In genomic region chr13:95833473-95833872, GRCm38 (mm10) we compare ENCODE assay signal across 18 mouse cellular contexts. TPM values are rescaled to one million over a fixed set of nuclear protein-coding genes. Genes with fewer than 3 reads are reported as not detected.
DNase-seq lines count a peak whose midpoint lies in the region; ATAC-seq and TF ChIP-seq lines count a peak whose summit lies in the region.
"Had no signal": no experiment of that assay in that cellular context is flagged by ENCODE, and none has a peak within 500 bp of the region (broad histone marks: within the 10 kb centered on the region; RNA-seq: fewer than 3 reads in every experiment).

No protein-coding gene starts in this region.

- WGBS in hindbrain, postnatal 0 days, result 84% methylated on average over 6 of the region's 6 CpGs
- WGBS in hindbrain, embryonic 16.5 days, result 88% methylated on average over 6 of the region's 6 CpGs
- WGBS in intestine, postnatal 0 days, result 40% methylated on average over 6 of the region's 6 CpGs
- 73% methylated on average over 6 of the region's 6 CpGs for WGBS in limb, embryonic 15.5 days
- 56% methylated on average over 6 of the region's 6 CpGs for WGBS in stomach, postnatal 0 days

- no peak overlapping the region for H3K4me3 ChIP-seq in hindbrain, postnatal 0 days (ENCODE audit: low read length)
- no peak overlapping the region for H3K4me3 ChIP-seq in hindbrain, embryonic 16.5 days (ENCODE audit: low read length)
- H3K4me3 ChIP-seq in intestine, postnatal 0 days (ENCODE audit: low read depth, low read length), result no peak overlapping the region
- H3K4me3 ChIP-seq in limb, embryonic 15.5 days, result no peak overlapping the region
- no peak overlapping the region for H3K4me3 ChIP-seq in stomach, postnatal 0 days (ENCODE audit: low read depth, low read length)
- H3K4me3 ChIP-seq: embryonic facial prominence, embryonic 12.5 days; forebrain, embryonic 13.5 days; gastrocnemius, adult 2 months; heart, embryonic 13.5 days; hindbrain, embryonic 13.5 days had no signal

- H3K27me3 ChIP-seq in hindbrain, postnatal 0 days (ENCODE audit: insufficient read depth, low read length), result no peaks in the 10 kb centered on the region
- H3K27me3 ChIP-seq in hindbrain, embryonic 16.5 days (replicated peaks; ENCODE audit: control insufficient read depth, insufficient read depth, low read length), result no peaks in the 10 kb centered on the region
- H3K27me3 ChIP-seq in intestine, postnatal 0 days (replicated peaks; ENCODE audit: control insufficient read depth, insufficient read depth, low read length), result no peaks in the 10 kb centered on the region
- no peaks in the 10 kb centered on the region for H3K27me3 ChIP-seq in limb, embryonic 15.5 days
- H3K27me3 ChIP-seq in stomach, postnatal 0 days (ENCODE audit: control insufficient read depth, insufficient read depth, low read length), result no peaks in the 10 kb centered on the region
- H3K27me3 ChIP-seq: embryonic facial prominence, embryonic 12.5 days; forebrain, embryonic 13.5 days; heart, embryonic 13.5 days; hindbrain, embryonic 13.5 days had no signal

- DNase-seq in hindbrain, postnatal 0 days (ENCODE audit: low spot score), result no peak
- DNase-seq in stomach, postnatal 0 days (ENCODE audit: low spot score), result peak; percentile 34
- no peak for DNase-seq in adrenal gland, adult 18-20 months (ENCODE audit: low spot score in 2 of 2)
- no peak for DNase-seq in kidney, postnatal 25 days
- DNase-seq: adrenal gland, adult 8-10 months; cerebellum, adult 11 months; cerebellum, adult 8-10 months; cerebellum, postnatal 14 days; embryo, embryonic 11 days; gastrocnemius, adult 2 months; gastrocnemius, postnatal 25 days had no signal

- no peak for ATAC-seq in hindbrain, postnatal 0 days
- no peak for ATAC-seq in hindbrain, embryonic 16.5 days
- ATAC-seq in intestine, postnatal 0 days, result peak; percentile 71
- no peak for ATAC-seq in limb, embryonic 15.5 days (ENCODE audit: insufficient number of reproducible peaks, low FRiP score, low TSS enrichment, low read depth)
- ATAC-seq in stomach, postnatal 0 days (ENCODE audit: low FRiP score, low TSS enrichment), result peak; percentile 52
- ATAC-seq: forebrain, embryonic 13.5 days had no signal

- no peak overlapping the region for H3K9ac ChIP-seq in hindbrain, postnatal 0 days (replicated peaks; ENCODE audit: low read length)
- no peak overlapping the region for H3K9ac ChIP-seq in hindbrain, embryonic 16.5 days (ENCODE audit: low read depth, low read length)
- H3K9ac ChIP-seq in intestine, postnatal 0 days (ENCODE audit: low read depth, low read length), result no peak overlapping the region
- no peak overlapping the region for H3K9ac ChIP-seq in limb, embryonic 15.5 days
- H3K9ac ChIP-seq in stomach, postnatal 0 days (ENCODE audit: low read length), result no peak overlapping the region
- H3K9ac ChIP-seq: embryonic facial prominence, embryonic 12.5 days; forebrain, embryonic 13.5 days; heart, embryonic 13.5 days; hindbrain, embryonic 13.5 days had no signal

- H3K27ac ChIP-seq in hindbrain, postnatal 0 days, result 0 out of 2 replicates have a peak overlapping the region, but pooled peaks have one; percentile 0
- H3K27ac ChIP-seq in hindbrain, embryonic 16.5 days (ENCODE audit: low read depth, low read length), result no peak overlapping the region
- peak overlapping the region; percentile 64 for H3K27ac ChIP-seq in intestine, postnatal 0 days (ENCODE audit: low read depth, low read length)
- H3K27ac ChIP-seq in limb, embryonic 15.5 days, result 0 out of 2 replicates have a peak overlapping the region, but pooled peaks have one; percentile 24
- H3K27ac ChIP-seq in stomach, postnatal 0 days (replicated peaks), result peak overlapping the region; percentile 35; the same call in 1 of the 2 replicates
- H3K27ac ChIP-seq: embryonic facial prominence, embryonic 12.5 days; forebrain, embryonic 13.5 days; gastrocnemius, adult 2 months; heart, embryonic 13.5 days; hindbrain, embryonic 13.5 days had no signal

- TF ChIP-seq CTCF in hindbrain, postnatal 0 days (IDR thresholded peaks at IDR 0.05; ENCODE audit: low read depth), result no peak
- TF ChIP-seq CTCF in intestine, postnatal 0 days (IDR thresholded peaks at IDR 0.05; ENCODE audit: low read depth), result no peak
- TF ChIP-seq CTCF in stomach, postnatal 0 days (IDR thresholded peaks at IDR 0.05; ENCODE audit: low read depth), result no peak

- no peak for TF ChIP-seq EP300 in stomach, postnatal 0 days (optimal IDR thresholded peaks at IDR 0.05)

- no peak overlapping the region for H3K4me2 ChIP-seq in hindbrain, postnatal 0 days (ENCODE audit: low read depth, low read length)
- no peak overlapping the region for H3K4me2 ChIP-seq in hindbrain, embryonic 16.5 days (ENCODE audit: low read length)
- H3K4me2 ChIP-seq in intestine, postnatal 0 days (replicated peaks; ENCODE audit: low read depth), result no peak overlapping the region
- no peak overlapping the region for H3K4me2 ChIP-seq in limb, embryonic 15.5 days
- H3K4me2 ChIP-seq in stomach, postnatal 0 days (replicated peaks; ENCODE audit: low read depth), result no peak overlapping the region
- H3K4me2 ChIP-seq: embryonic facial prominence, embryonic 12.5 days; forebrain, embryonic 13.5 days; heart, embryonic 13.5 days; hindbrain, embryonic 13.5 days had no signal

- no peaks in the 10 kb centered on the region for H3K9me3 ChIP-seq in hindbrain, postnatal 0 days (ENCODE audit: low read length)
- no peaks in the 10 kb centered on the region for H3K9me3 ChIP-seq in hindbrain, embryonic 16.5 days (ENCODE audit: control insufficient read depth, low read length)
- H3K9me3 ChIP-seq in intestine, postnatal 0 days (ENCODE audit: control insufficient read depth), result no peaks in the 10 kb centered on the region
- H3K9me3 ChIP-seq in limb, embryonic 15.5 days, result no peaks in the 10 kb centered on the region
- no peaks in the 10 kb centered on the region for H3K9me3 ChIP-seq in stomach, postnatal 0 days (ENCODE audit: control insufficient read depth, low read length)
- H3K9me3 ChIP-seq: embryonic facial prominence, embryonic 12.5 days; forebrain, embryonic 13.5 days; heart, embryonic 13.5 days; hindbrain, embryonic 13.5 days had no signal

- peaks cover 11% of the 10 kb centered on the region; the same call in 1 of the 2 replicates for H3K4me1 ChIP-seq in hindbrain, postnatal 0 days (ENCODE audit: insufficient read depth, low read length)
- H3K4me1 ChIP-seq in hindbrain, embryonic 16.5 days (ENCODE audit: control insufficient read depth, insufficient read depth, low read depth, low read length), result no peaks in the 10 kb centered on the region
- peaks cover 9% of the 10 kb centered on the region; the same call in 1 of the 2 replicates for H3K4me1 ChIP-seq in intestine, postnatal 0 days (replicated peaks; ENCODE audit: control insufficient read depth, insufficient read depth, low read length)
- H3K4me1 ChIP-seq in limb, embryonic 15.5 days, result peaks cover 14% of the 10 kb centered on the region
- H3K4me1 ChIP-seq in stomach, postnatal 0 days (replicated peaks; ENCODE audit: control insufficient read depth, insufficient read depth), result no peaks in the 10 kb centered on the region
- H3K4me1 ChIP-seq: forebrain, embryonic 13.5 days had no signal

- H3K36me3 ChIP-seq in hindbrain, postnatal 0 days (ENCODE audit: insufficient read depth, low read length), result no peaks in the 10 kb centered on the region
- H3K36me3 ChIP-seq in hindbrain, embryonic 16.5 days (ENCODE audit: control insufficient read depth, insufficient read depth, low read length), result no peaks in the 10 kb centered on the region
- peaks cover 6% of the 10 kb centered on the region; the same call in 1 of the 2 replicates for H3K36me3 ChIP-seq in intestine, postnatal 0 days (ENCODE audit: control insufficient read depth, insufficient read depth)
- 0 out of 2 replicates have a peak, but pooled peaks cover 5% of the 10 kb centered on the region for H3K36me3 ChIP-seq in limb, embryonic 15.5 days
- H3K36me3 ChIP-seq in stomach, postnatal 0 days (ENCODE audit: control insufficient read depth, insufficient read depth, low read length), result no peaks in the 10 kb centered on the region
- H3K36me3 ChIP-seq: embryonic facial prominence, embryonic 12.5 days; heart, embryonic 13.5 days; hindbrain, embryonic 13.5 days had no signal

RNA-seq across cellular contexts. Expression of gene Iqgap2, which starts 58.2 kb away (rescaled TPM):
- total RNA-seq in hindbrain, postnatal 0 days (2014; rRNA removed), result 2.9 and 5.0 TPM in 2 replicates
- 3.1 and 3.2 TPM in 2 replicates for polyA plus RNA-seq in hindbrain, postnatal 0 days (2015; fragmentation: Nextera tagmentation; extraction: Ambion mirVana)
- polyA plus RNA-seq in hindbrain, embryonic 16.5 days (2015; fragmentation: Nextera tagmentation; extraction: Ambion mirVana), result 3.5 and 3.8 TPM in 2 replicates
- polyA plus RNA-seq in intestine, postnatal 0 days (2015; fragmentation: Nextera tagmentation; extraction: Ambion mirVana), result 31.5 and 35.9 TPM in 2 replicates
- 8.0 and 9.6 TPM in 2 replicates for polyA plus RNA-seq in limb, embryonic 15.5 days (2015; fragmentation: Nextera tagmentation; extraction: Ambion mirVana)
- 15.3 and 16.5 TPM in 2 replicates for polyA plus RNA-seq in stomach, postnatal 0 days (2015; fragmentation: Nextera tagmentation; extraction: Ambion mirVana)
- total RNA-seq in adrenal gland, adult 18-20 months (2021), result 100 to 1,000 TPM; 123 to 137 TPM

Comparison
In these comparisons a context has a peak if more than half of its experiments do, and no peak if none do; other contexts are left out.
1. ATAC-seq: peak in intestine, postnatal 0 days (single experiment) and stomach, postnatal 0 days (single experiment); none in hindbrain, postnatal 0 days (single experiment), hindbrain, embryonic 16.5 days (single experiment) and limb, embryonic 15.5 days (single experiment).